In the genomic region with DNA sequence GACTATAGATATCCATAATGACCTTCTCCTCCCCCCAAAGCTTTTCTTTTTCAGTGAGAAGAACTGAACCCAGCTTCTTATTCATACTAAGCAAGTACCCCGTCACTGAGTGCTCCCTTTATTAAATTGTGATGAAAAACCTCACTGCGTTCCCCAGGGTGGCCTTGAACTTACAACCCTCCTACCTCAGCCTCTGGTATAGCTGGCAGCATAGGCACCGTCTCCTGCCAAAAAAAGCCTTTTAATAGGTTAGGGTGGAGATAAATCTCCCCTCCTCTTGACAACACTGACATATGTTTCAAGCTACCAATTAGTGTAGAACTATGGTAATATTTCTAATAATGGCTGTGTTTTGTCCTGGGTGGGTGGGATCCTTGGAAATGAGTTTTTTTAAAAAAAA, we compare ENCODE assay signal across 26 mouse cellular contexts. TPM values are rescaled to one million over a fixed set of nuclear protein-coding genes. Genes with fewer than 3 reads are reported as not detected.
"Had no signal": no experiment of that assay in that cellular context is flagged by ENCODE, and none has a peak within 500 bp of the region (broad histone marks: within the 10 kb centered on the region; RNA-seq: fewer than 3 reads in every experiment).

No protein-coding gene starts in this region.

- H3K36me3 ChIP-seq: embryonic facial prominence, embryonic 10.5 days; embryonic facial prominence, embryonic 12.5 days; embryonic facial prominence, embryonic 13.5 days; embryonic facial prominence, embryonic 15.5 days; forebrain, embryonic 10.5 days; forebrain, embryonic 12.5 days; forebrain, embryonic 15.5 days; heart, embryonic 10.5 days had no signal

- H3K9me3 ChIP-seq: embryonic facial prominence, embryonic 10.5 days; embryonic facial prominence, embryonic 12.5 days; embryonic facial prominence, embryonic 13.5 days; embryonic facial prominence, embryonic 15.5 days; forebrain, embryonic 10.5 days; forebrain, embryonic 12.5 days; forebrain, embryonic 13.5 days; forebrain, embryonic 15.5 days; heart, embryonic 10.5 days had no signal

- H3K9ac ChIP-seq: embryonic facial prominence, embryonic 12.5 days; embryonic facial prominence, embryonic 13.5 days; embryonic facial prominence, embryonic 15.5 days; forebrain, embryonic 12.5 days; forebrain, embryonic 13.5 days; forebrain, embryonic 15.5 days; forebrain, postnatal 0 days had no signal

- H3K4me2 ChIP-seq: embryonic facial prominence, embryonic 12.5 days; embryonic facial prominence, embryonic 13.5 days; embryonic facial prominence, embryonic 15.5 days; forebrain, embryonic 12.5 days; forebrain, embryonic 13.5 days; forebrain, embryonic 15.5 days had no signal

- H3K4me1 ChIP-seq: embryonic facial prominence, embryonic 15.5 days; forebrain, embryonic 12.5 days; forebrain, embryonic 15.5 days had no signal

- H3K27me3 ChIP-seq: embryonic facial prominence, embryonic 12.5 days; embryonic facial prominence, embryonic 13.5 days; embryonic facial prominence, embryonic 15.5 days; forebrain, embryonic 12.5 days; forebrain, embryonic 13.5 days; forebrain, embryonic 15.5 days had no signal

- DNase-seq: cerebellum, adult 9-11 months; cerebellum, postnatal 10 days; cerebellum, postnatal 14 days; cerebellum, postnatal 36 days; embryo, embryonic 11 days; forebrain, postnatal 0 days; gastrocnemius, adult 2 months; gastrocnemius, postnatal 10 days; gastrocnemius, postnatal 14 days; gastrocnemius, postnatal 25 days; gastrocnemius, postnatal 36 days; heart, adult 18-20 months; heart, adult 2 months had no signal

- ATAC-seq: forebrain, embryonic 13.5 days; forebrain, embryonic 14.5 days; forebrain, embryonic 15.5 days; forebrain, embryonic 16.5 days; forebrain, postnatal 0 days had no signal

- H3K4me3 ChIP-seq: embryonic facial prominence, embryonic 10.5 days; embryonic facial prominence, embryonic 12.5 days; embryonic facial prominence, embryonic 13.5 days; embryonic facial prominence, embryonic 15.5 days; erythroblast, embryonic 14.5 days; forebrain, embryonic 10.5 days; forebrain, embryonic 12.5 days; forebrain, embryonic 13.5 days; forebrain, embryonic 15.5 days; gastrocnemius, adult 2 months; heart, adult 2 months; heart, embryonic 10.5 days had no signal

- H3K27ac ChIP-seq: embryonic facial prominence, embryonic 10.5 days; embryonic facial prominence, embryonic 12.5 days; embryonic facial prominence, embryonic 13.5 days; embryonic facial prominence, embryonic 15.5 days; forebrain, embryonic 10.5 days; forebrain, embryonic 12.5 days; forebrain, embryonic 13.5 days; forebrain, embryonic 15.5 days; gastrocnemius, adult 2 months; heart, adult 2 months; heart, embryonic 10.5 days had no signal

RNA-seq across cellular contexts. Expression of gene Lhfp, which starts 33.4 kb away (rescaled TPM):
- total RNA-seq: granulocyte monocyte progenitor cell, adult 5-6 weeks had no signal
- polyA plus RNA-seq: erythroblast, embryonic 14.5 days had no signal
